Mouse (Mus musculus): ENCODE data around the gene C1ql1. TPM values are rescaled to one million over a fixed set of nuclear protein-coding genes. Genes with fewer than 3 reads are reported as not detected.

Gene C1ql1
- polyA plus RNA-seq, 1 experiment from 2014 or later, result 0.40 TPM

Other genes with a start within 250 kb of the C1ql1 start
- 55.4 and 57.1 TPM in 2 replicates for gene Ccdc43, start 248.9 kb downstream of the C1ql1 start, polyA plus RNA-seq (2016; fragmentation: Nextera tagmentation; extraction: Ambion mirVana)
- 14.2 and 25.1 TPM in 2 replicates for gene Adam11, start 185.2 kb downstream of the C1ql1 start, polyA plus RNA-seq (2016; fragmentation: Nextera tagmentation; extraction: Ambion mirVana)
- gene Gjc1, start 127.0 kb downstream of the C1ql1 start, polyA plus RNA-seq (2016; fragmentation: Nextera tagmentation; extraction: Ambion mirVana), result 95.0 and 98.8 TPM in 2 replicates
- not detected in 2 replicates for gene Higd1b, start 110.8 kb downstream of the C1ql1 start, polyA plus RNA-seq (2016; fragmentation: Nextera tagmentation; extraction: Ambion mirVana)
- gene Eftud2, start 65.7 kb downstream of the C1ql1 start, polyA plus RNA-seq (2016; fragmentation: Nextera tagmentation; extraction: Ambion mirVana), result 360 and 374 TPM in 2 replicates
- 1.3 and 1.5 TPM in 2 replicates for gene Ccdc103, start 65.5 kb downstream of the C1ql1 start, polyA plus RNA-seq (2016; fragmentation: Nextera tagmentation; extraction: Ambion mirVana)
- not detected in 2 replicates for gene Fam187a, start 61.5 kb downstream of the C1ql1 start, polyA plus RNA-seq (2016; fragmentation: Nextera tagmentation; extraction: Ambion mirVana)
- 0.16 TPM in 1 of 2 replicates, not detected in the other for gene Gfap, start 45.8 kb downstream of the C1ql1 start, polyA plus RNA-seq (2016; fragmentation: Nextera tagmentation; extraction: Ambion mirVana)
- 16.1 and 18.4 TPM in 2 replicates for gene Kif18b, start 21.6 kb downstream of the C1ql1 start, polyA plus RNA-seq (2016; fragmentation: Nextera tagmentation; extraction: Ambion mirVana)
- gene Nmt1, start 81.5 kb upstream of the C1ql1 start, polyA plus RNA-seq (2016; fragmentation: Nextera tagmentation; extraction: Ambion mirVana), result 60.5 and 63.1 TPM in 2 replicates
- gene Dcakd, start 81.6 kb upstream of the C1ql1 start, polyA plus RNA-seq (2016; fragmentation: Nextera tagmentation; extraction: Ambion mirVana), result 260 and 269 TPM in 2 replicates
- 1.5 and 1.8 TPM in 2 replicates for gene Plcd3, start 155.0 kb upstream of the C1ql1 start, polyA plus RNA-seq (2016; fragmentation: Nextera tagmentation; extraction: Ambion mirVana)
- 4.0 and 5.1 TPM in 2 replicates for gene Acbd4, start 155.0 kb upstream of the C1ql1 start, polyA plus RNA-seq (2016; fragmentation: Nextera tagmentation; extraction: Ambion mirVana)
- 1.8 and 2.4 TPM in 2 replicates for gene Hexim1, start 169.5 kb upstream of the C1ql1 start, polyA plus RNA-seq (2016; fragmentation: Nextera tagmentation; extraction: Ambion mirVana)
- 10.1 and 12.3 TPM in 2 replicates for gene Hexim2, start 185.7 kb upstream of the C1ql1 start, polyA plus RNA-seq (2016; fragmentation: Nextera tagmentation; extraction: Ambion mirVana)
- gene Fmnl1, start 224.4 kb upstream of the C1ql1 start, polyA plus RNA-seq (2016; fragmentation: Nextera tagmentation; extraction: Ambion mirVana), result 0.49 and 0.73 TPM in 2 replicates